Mouse (Mus musculus) neural tube, embryonic 14.5 days (tissue): Measurements from ENCODE around the gene Gramd2. TPM values are rescaled to one million over a fixed set of nuclear protein-coding genes. Genes with fewer than 3 reads are reported as not detected.

Experiments used
- ATAC-seq: fragments of 200-750 bp; cut with Nextera tagmentation; 2 replicates; pipeline ENCODE4 v1.8.0; 2017; ENCODE audit warnings: low read depth, mild to moderate bottlenecking, moderate TSS enrichment, moderate library complexity
- H3K27ac ChIP-seq: fragments of 300-500 bp; sonication (generic); 2 replicates; pipeline ENCODE4 v1.5.1; 2014; ENCODE audit warnings: low read depth, mild to moderate bottlenecking, control low read depth, low read length, moderate library complexity, mixed read lengths
- H3K27me3 ChIP-seq: fragments of 300-500 bp; sonication (generic); 2 replicates; pipeline ENCODE4 v1.6.1; 2014; ENCODE audit warnings: low read length; ENCODE audit not compliant: control insufficient read depth, insufficient read depth
- H3K36me3 ChIP-seq: fragments of 300-500 bp; sonication (generic); 2 replicates; pipeline ENCODE4 v1.6.1; 2014; ENCODE audit warnings: low read length, mixed read lengths; ENCODE audit not compliant: control insufficient read depth, insufficient read depth
- H3K4me1 ChIP-seq: fragments of 300-500 bp; sonication (generic); 2 replicates; pipeline ENCODE4 v1.6.1; 2014; ENCODE audit warnings: low read length; ENCODE audit not compliant: control insufficient read depth, insufficient read depth
- H3K4me2 ChIP-seq: fragments of 300-500 bp; sonication (generic); 2 replicates; pipeline ENCODE4 v1.6.1; 2014; ENCODE audit warnings: mild to moderate bottlenecking, low read depth, low read length, control low read depth
- H3K4me3 ChIP-seq: fragments of 300-500 bp; sonication (generic); 2 replicates; pipeline ENCODE4 v1.5.1; 2014; ENCODE audit warnings: low read depth, low read length, control low read depth, mixed read lengths
- H3K9ac ChIP-seq: fragments of 300-500 bp; sonication (generic); replicated peaks from 2 replicates; pipeline ENCODE4 v1.6.1; 2014; ENCODE audit warnings: low read depth, mild to moderate bottlenecking, control low read depth, low read length, mixed read lengths
- H3K9me3 ChIP-seq: fragments of 300-500 bp; sonication (generic); 2 replicates; pipeline ENCODE4 v1.6.1; 2016; ENCODE audit warnings: low read length; ENCODE audit not compliant: control insufficient read depth
- WGBS: fragments of 180-500 bp; shearing (Covaris S2); extraction: QIAGEN DNeasy Blood & Tissue Kit; methylation state at CpG from one replicate; pipeline ENCODE4 v1.1.7; 2014; 5-methylcytosine and 5-hydroxymethylcytosine counted together
- polyA plus RNA-seq: library from polyadenylated mRNA; unstranded; fragments of >200 nt; fragmentation: Nextera tagmentation; extraction: Ambion mirVana; gene quantifications from 2 replicates; pipeline ENCODE4 v1.2.1, GENCODE M21; 2014

Gene Gramd2
- polyA plus RNA-seq, 1 experiment from 2014 or later = 6.0 TPM

DNA sequence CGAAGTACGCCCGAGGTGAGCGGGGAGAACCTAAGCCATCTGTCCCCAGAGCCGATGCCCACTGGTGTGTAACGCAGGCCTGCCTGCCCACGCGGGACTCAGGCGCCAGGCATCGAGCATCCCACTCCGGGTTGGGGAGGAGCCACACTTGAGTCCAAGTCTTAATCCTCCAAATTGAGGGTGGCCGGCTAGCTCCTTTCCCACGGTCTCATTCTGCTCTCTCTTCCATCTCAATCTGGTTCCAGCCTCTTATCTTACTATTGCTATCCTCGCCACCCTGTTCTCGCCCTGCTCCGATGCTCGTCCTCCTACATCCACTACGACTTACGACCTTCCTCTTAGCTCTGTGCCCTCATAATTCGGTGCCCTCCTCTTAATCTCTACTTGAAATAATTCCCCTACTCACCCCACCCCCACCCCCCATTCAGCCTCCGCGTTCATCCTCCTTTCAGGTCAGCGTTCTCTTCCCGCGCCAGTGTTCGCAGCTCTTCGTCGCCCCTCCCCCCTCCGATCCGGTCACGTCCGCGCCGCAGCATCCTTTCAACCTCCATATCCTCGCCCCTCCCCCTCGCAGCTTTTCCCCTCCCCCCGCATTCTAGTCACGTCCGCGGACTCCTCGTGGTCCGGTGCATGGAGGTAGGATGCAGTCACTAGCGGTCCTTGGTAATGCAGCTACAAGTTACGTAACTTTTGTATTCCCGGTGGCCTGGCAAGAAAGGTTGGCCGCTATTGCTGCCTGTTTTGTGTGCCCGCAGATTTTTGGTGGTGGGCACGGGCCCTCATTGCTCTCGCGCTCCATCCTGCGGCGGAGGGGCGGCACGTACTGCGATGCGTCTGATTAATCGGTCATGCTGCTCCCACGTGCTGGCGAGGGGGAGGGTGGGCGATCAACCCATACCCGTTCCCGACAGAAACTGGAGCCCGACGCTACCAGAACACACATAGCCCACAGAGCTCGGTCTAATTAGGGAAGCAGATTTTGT lies 23.0 kb upstream of the Gramd2 start:
- Histone ChIP-seq H3K4me1 (peaks cover 43% of the 10 kb centered on the region), H3K4me3 (peak overlapping the region; percentile 75), H3K9me3 (no peaks in the 10 kb centered on the region), H3K27ac (peak overlapping the region; percentile 97), H3K9ac (peak overlapping the region; percentile 88), H3K36me3 (no peaks in the 10 kb centered on the region), H3K27me3 (no peaks in the 10 kb centered on the region), H3K4me2 (peak overlapping the region; percentile 67)
- under 1% methylated on average over 65 of the region's 65 CpGs for WGBS
- ATAC-seq = peak; percentile 60

DNA sequence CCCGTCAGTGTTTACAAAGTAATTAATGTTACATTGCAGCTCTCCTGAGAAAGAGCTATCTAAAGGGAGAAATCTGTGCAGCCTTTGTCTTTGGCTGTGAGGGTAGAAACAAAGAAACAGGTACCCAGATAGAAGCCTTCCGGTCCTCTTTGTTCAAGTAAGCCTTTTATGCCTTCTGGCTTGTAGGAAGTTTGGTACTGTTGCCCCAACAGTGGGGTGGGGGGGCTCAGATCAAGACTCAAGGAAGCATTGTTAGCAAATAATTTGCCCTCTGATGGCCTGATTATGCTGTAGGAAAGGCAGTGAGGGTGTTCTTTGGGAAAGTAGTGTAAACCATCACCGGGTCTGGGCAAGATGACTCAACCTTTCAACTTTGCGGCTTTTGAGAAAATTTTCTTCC lies 21.8 kb upstream of the Gramd2 start:
- Histone ChIP-seq H3K36me3 (no peaks in the 10 kb centered on the region), H3K9me3 (no peaks in the 10 kb centered on the region), H3K27ac (peak overlapping the region; percentile 97), H3K4me3 (peak overlapping the region; percentile 75), H3K4me2 (peak overlapping the region; percentile 67), H3K9ac (peak overlapping the region; percentile 88), H3K4me1 (peaks cover 51% of the 10 kb centered on the region), H3K27me3 (no peaks in the 10 kb centered on the region)
- ATAC-seq = no peak
- WGBS = 4% methylated on average over 4 of the region's 4 CpGs

DNA sequence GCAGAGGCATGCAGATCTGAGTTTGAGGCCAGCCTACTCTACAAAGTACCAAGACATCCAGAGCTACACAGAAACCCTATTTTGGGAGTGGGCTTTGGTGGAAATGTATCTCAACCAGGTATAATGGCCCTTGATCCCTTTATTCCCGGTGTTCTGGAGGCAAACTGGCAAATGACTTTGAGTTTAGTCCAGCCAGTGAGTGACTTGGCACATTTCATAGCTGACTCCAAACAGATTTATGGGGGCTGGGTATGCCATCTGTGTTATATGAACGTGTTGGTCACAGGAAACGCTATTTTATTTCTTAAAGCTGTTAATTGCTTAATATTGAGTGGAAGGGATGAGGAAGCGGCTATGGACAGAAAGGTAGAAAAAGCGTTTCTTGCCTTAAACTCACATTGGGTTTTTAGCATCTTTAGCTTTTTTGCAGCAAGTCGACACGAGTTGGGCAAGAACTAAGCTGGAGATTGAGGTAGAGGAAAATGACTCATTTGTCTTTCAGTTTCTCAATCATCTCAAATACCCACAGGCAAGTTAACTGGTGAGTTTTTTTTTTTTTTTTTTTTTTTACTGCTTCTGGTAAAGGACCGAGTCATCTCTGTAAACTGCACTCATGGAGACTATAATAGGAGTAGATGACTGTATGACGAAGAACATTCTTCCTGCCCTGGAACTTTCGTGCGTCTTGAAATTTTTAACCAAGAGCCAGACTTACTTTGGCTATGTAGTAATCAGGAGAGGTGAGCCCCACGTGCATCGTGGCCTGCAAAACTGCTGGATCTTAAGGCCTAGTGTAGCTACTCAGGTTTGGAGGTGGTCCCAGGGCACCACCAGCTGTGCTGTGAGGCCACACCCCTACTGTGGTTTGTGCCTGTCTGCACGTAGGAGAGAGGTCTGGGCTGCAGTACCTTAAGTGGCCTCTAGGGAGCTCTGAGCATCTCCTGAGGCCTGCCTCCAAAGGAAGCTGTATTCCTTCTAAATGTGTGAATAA lies 20.6 kb upstream of the Gramd2 start:
- peak overlapping the region; percentile 75 for H3K4me3 ChIP-seq
- H3K27ac ChIP-seq = peak overlapping the region; percentile 23; the same call in 1 of the 2 replicates
- no peaks in the 10 kb centered on the region for H3K9me3 ChIP-seq
- H3K27me3 ChIP-seq = no peaks in the 10 kb centered on the region
- 22% methylated on average over 14 of the region's 14 CpGs for WGBS
- H3K9ac ChIP-seq = no peak overlapping the region; the same call in 1 of the 2 replicates
- ATAC-seq = no peak
- H3K4me1 ChIP-seq = peaks cover 59% of the 10 kb centered on the region
- H3K4me2 ChIP-seq = peak overlapping the region; percentile 67
- no peaks in the 10 kb centered on the region for H3K36me3 ChIP-seq

DNA sequence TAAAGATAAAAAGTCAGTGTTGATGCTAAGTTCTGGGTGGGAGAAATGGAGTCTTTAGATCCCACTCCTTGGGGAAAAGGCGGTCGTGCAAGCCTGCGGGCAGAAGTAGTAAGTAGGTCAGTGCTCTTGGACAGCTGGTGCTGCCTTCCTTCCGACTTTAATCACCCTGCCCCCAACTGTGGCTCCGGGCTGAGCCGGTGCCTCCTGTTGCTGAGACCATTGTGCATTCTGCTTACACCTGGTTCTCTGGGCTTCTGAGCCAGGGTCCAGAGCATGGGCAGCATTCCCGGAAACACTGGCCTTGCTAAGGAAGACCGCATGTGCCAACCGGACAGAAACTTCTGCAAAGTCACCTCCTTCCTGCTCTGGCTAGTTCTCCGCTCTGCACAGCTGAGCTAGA lies 19.5 kb upstream of the Gramd2 start:
- no peaks in the 10 kb centered on the region for H3K27me3 ChIP-seq
- H3K36me3 ChIP-seq = peaks cover 5% of the 10 kb centered on the region; the same call in 1 of the 2 replicates
- peak overlapping the region; percentile 67; the same call in 1 of the 2 replicates for H3K4me2 ChIP-seq
- H3K4me1 ChIP-seq = peaks cover 59% of the 10 kb centered on the region
- ATAC-seq = no peak
- no peak overlapping the region for H3K4me3 ChIP-seq
- no peaks in the 10 kb centered on the region for H3K9me3 ChIP-seq
- H3K27ac ChIP-seq = no peak overlapping the region
- H3K9ac ChIP-seq = no peak overlapping the region
- 42% methylated on average over 10 of the region's 10 CpGs for WGBS

DNA sequence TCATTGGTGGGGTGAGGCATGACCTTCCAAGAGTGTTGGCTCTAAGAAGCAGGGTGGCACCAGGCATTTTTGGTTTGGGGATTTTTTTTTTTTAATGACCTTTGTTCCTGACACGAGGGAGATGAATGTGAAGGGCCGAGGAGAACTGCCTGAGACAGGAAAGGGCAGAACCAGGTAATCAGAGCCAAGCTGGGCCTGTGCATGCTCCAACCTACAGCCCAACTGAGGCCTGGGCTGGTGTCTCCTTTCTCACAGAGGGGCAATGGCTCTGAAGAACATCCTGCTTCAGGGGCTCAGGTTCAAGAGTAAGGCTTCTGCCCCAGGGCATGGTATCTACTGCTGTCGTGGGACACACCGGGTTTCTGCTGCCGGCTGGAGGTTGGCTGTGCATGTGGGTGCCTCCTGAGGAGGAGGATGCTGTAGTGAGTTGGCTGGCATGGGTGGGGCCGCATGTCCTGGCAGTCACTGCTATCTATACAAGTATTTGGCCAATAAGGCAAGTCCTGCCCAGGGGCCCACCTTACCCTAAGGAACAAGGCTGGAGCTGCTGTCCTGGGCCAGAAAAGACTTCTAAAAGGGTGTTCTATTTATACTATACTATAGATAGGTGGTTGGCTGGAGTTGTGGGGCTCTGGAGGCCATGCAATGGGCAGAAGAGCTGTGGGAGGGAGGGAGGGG lies 18.5 kb upstream of the Gramd2 start:
- ATAC-seq = no peak
- H3K9me3 ChIP-seq = no peaks in the 10 kb centered on the region
- no peak overlapping the region for H3K4me2 ChIP-seq
- H3K4me3 ChIP-seq = no peak overlapping the region
- H3K27me3 ChIP-seq = no peaks in the 10 kb centered on the region
- 60% methylated on average over 6 of the region's 6 CpGs for WGBS
- peaks cover 54% of the 10 kb centered on the region for H3K4me1 ChIP-seq
- no peak overlapping the region for H3K27ac ChIP-seq
- peaks cover 14% of the 10 kb centered on the region for H3K36me3 ChIP-seq
- no peak overlapping the region for H3K9ac ChIP-seq

DNA sequence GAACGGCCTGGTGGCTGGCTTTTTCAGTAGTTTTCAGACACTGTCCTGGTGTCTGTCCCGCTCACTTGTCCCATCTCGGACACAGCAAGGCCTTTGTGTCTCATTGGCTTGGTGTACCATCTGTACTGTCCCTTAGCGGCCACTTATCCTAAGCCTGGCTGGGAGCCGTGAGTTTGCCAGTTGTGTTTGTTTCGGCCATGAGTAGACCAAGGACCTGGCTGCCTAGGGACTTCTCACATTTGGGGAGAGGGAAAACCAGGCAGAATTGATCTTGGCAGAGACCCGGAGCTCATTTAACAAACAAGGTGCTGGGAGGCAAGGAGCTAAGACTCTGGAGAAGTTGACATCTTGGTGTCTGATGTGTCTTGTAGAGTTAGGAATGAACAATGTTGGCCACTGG lies 16.7 kb upstream of the Gramd2 start:
- no peak overlapping the region for H3K4me2 ChIP-seq
- no peak overlapping the region for H3K4me3 ChIP-seq
- no peak for ATAC-seq
- H3K4me1 ChIP-seq = peaks cover 52% of the 10 kb centered on the region
- H3K36me3 ChIP-seq = peaks cover 32% of the 10 kb centered on the region
- no peak overlapping the region for H3K27ac ChIP-seq
- no peaks in the 10 kb centered on the region for H3K27me3 ChIP-seq
- H3K9ac ChIP-seq = no peak overlapping the region
- no peaks in the 10 kb centered on the region for H3K9me3 ChIP-seq
- WGBS = 85% methylated on average over 7 of the region's 7 CpGs

DNA sequence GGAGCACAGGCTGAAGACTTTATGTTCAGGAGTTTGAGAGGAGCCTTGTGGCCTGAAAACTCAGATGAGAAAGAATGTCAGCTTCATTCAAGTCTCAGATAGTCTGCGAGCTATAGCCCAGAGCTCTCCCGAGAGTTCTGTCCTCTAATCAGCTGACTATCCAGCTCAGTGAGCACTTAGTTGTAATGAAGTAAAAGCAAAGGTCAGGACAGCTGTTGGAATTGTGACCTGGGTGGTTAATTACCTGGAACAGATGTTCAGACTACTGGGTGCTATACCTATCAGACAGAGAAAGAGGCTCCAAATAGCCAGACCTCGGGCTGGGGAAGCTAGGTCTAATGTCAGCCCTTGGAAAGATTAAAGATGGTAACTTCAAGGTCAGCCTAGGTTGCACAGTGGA lies 16.0 kb upstream of the Gramd2 start:
- Histone ChIP-seq H3K27ac (no peak overlapping the region), H3K27me3 (no peaks in the 10 kb centered on the region), H3K4me3 (no peak overlapping the region), H3K9ac (no peak overlapping the region), H3K4me1 (peaks cover 46% of the 10 kb centered on the region), H3K36me3 (peaks cover 40% of the 10 kb centered on the region), H3K9me3 (no peaks in the 10 kb centered on the region), H3K4me2 (no peak overlapping the region)
- 46% methylated on average over 3 of the region's 3 CpGs for WGBS
- no peak for ATAC-seq

DNA sequence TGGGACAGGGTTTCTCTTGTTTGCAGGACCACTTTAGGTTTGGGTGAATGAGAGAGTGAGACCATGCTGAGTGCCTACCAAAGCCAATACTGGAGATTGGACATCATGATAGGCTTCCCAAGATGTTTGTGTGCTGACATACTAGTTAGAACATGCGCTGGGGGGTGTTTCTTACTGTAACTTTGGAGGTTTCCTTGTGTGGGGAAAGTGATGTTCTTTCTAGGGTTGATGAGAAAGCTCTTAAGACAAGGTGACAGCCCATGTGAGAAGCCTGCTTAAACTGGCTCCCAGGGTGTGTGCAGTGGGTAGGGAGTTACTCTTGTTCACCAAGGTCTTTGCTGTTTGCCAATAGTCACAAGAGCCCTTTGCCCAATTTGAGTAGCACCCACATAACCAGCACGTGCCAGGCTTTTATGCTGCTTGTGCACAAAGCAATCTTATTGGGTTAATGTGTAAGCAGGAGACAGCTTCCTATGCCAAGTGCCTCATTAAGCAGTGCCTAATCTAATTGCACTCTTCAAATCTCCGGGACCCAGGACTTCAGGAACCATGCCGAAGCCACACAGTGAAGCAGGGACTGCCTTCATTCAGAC lies 15.2 kb upstream of the Gramd2 start:
- Histone ChIP-seq H3K4me3 (no peak overlapping the region), H3K9ac (no peak overlapping the region), H3K27ac (no peak overlapping the region), H3K27me3 (no peaks in the 10 kb centered on the region), H3K4me2 (no peak overlapping the region), H3K4me1 (peaks cover 38% of the 10 kb centered on the region), H3K36me3 (peaks cover 45% of the 10 kb centered on the region), H3K9me3 (no peaks in the 10 kb centered on the region)
- no peak for ATAC-seq
- WGBS = 69% methylated on average over 4 of the region's 4 CpGs
